Mouse (Mus musculus) stomach, postnatal 0 days (tissue): ENCODE measurements at regions not wholly inside any gene's neighbourhood (a gene's known extent, or its start where the extent isn't known, plus 50 kb on each side); places are given as distances from the start of the nearest gene placed in this dataset.

Experiments used
- CTCF ChIP-seq: IDR thresholded peaks from 2 replicates; pipeline ENCODE4 v1.5.1; 2016; ENCODE audit warnings: antibody characterized with exemption, low read depth, mild to moderate bottlenecking, moderate library complexity
- EP300 ChIP-seq: optimal IDR thresholded peaks from 2 replicates; pipeline ENCODE3; 2016; ENCODE audit warnings: antibody characterized with exemption

DNA sequence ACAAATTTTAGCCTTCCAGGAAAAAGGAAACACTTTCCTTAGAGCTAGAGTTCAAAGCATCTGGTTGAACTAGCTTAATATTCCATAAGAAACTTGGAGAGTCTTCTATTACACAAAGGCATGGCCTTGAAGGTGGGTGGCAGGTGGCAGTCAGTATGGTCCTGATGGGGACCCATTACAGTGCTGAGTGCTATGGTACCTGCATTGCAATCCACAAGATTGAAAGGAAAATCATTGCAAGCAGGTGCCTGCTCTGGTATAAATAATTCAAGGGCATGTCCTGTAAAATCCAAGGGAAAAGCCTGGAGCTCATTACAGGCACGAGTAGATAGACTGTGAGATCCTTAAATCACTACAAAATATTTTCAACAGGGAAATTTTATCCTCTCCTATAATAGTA, 263.7 kb upstream of the Megf9 start:
- no peak for TF ChIP-seq CTCF
- no peak for TF ChIP-seq EP300
